Mouse (Mus musculus) CH12.LX (cell line): Measurements from ENCODE around the gene Dnm3.
A peak's percentile ranks its signal among the peaks of the same experiment; 100 is the strongest.

ENCODE experiments used
- E2F4 ChIP-seq: IDR thresholded peaks from 2 replicates; pipeline ENCODE4 v1.6.1; 2011; ENCODE audit warnings: low read depth, low read length, improper control_type of control experiment; ENCODE audit not compliant: insufficient replicate concordance
- HCFC1 ChIP-seq: IDR thresholded peaks from 2 replicates; pipeline ENCODE4 v1.6.1; 2012; ENCODE audit warnings: low read depth, mild to moderate bottlenecking, inconsistent platforms, low read length, improper control_type of control experiment
- IRF4 ChIP-seq: IDR thresholded peaks from 2 replicates; pipeline ENCODE4 v1.6.1; 2014; ENCODE audit warnings: low read depth, mild to moderate bottlenecking, inconsistent platforms, low read length, improper control_type of control experiment
- KAT2A ChIP-seq: IDR thresholded peaks from 2 replicates; pipeline ENCODE4 v1.6.1; 2012; ENCODE audit warnings: low read length, improper control_type of control experiment, inconsistent platforms; ENCODE audit not compliant: insufficient replicate concordance
- MEF2A ChIP-seq: IDR thresholded peaks from 2 replicates; pipeline ENCODE4 v1.6.1; 2014; ENCODE audit warnings: low read depth, mild to moderate bottlenecking, inconsistent platforms, low read length, improper control_type of control experiment, borderline replicate concordance

- no peak for TF ChIP-seq E2F4
- no peak for TF ChIP-seq HCFC1
- TF ChIP-seq IRF4, result peak; percentile 86
- peak; percentile 91 for TF ChIP-seq MEF2A
- no peak for TF ChIP-seq KAT2A
Measured at GRCm38 (mm10) chr1:162186470-162187351, 291.1 kb downstream of the Dnm3 start.
